Mouse (Mus musculus) forebrain, embryonic 13.5 days (tissue): ENCODE data around the gene Fam89b. TPM values are rescaled to one million over a fixed set of nuclear protein-coding genes. Genes with fewer than 3 reads are reported as not detected.

Experiments
- ATAC-seq: fragments of 200-750 bp; cut with Nextera tagmentation; 2 replicates; pipeline ENCODE4 v1.8.0; 2017
- H3K27ac ChIP-seq: fragments of 300-500 bp; sonication (generic); 2 replicates; pipeline ENCODE4 v1.5.1; 2015; ENCODE audit warnings: inconsistent platforms, mild to moderate bottlenecking, moderate library complexity
- H3K27me3 ChIP-seq: fragments of 300-500 bp; sonication (generic); 2 replicates; pipeline ENCODE4 v1.6.1; 2015; ENCODE audit warnings: mild to moderate bottlenecking, inconsistent platforms
- H3K36me3 ChIP-seq: fragments of 300-500 bp; sonication (generic); 2 replicates; pipeline ENCODE4 v1.6.1; 2015; ENCODE audit warnings: mild to moderate bottlenecking, inconsistent platforms; ENCODE audit not compliant: poor library complexity, severe bottlenecking
- H3K4me1 ChIP-seq: fragments of 300-500 bp; sonication (generic); 2 replicates; pipeline ENCODE4 v1.6.1; 2015; ENCODE audit warnings: inconsistent platforms
- H3K4me2 ChIP-seq: fragments of 300-500 bp; sonication (generic); 2 replicates; pipeline ENCODE4 v1.6.1; 2015; ENCODE audit warnings: inconsistent platforms, mild to moderate bottlenecking, moderate library complexity
- H3K4me3 ChIP-seq: fragments of 300-500 bp; sonication (generic); 2 replicates; pipeline ENCODE4 v1.5.1; 2015; ENCODE audit warnings: mild to moderate bottlenecking, inconsistent platforms
- H3K9ac ChIP-seq: fragments of 300-500 bp; sonication (generic); 2 replicates; pipeline ENCODE4 v1.6.1; 2015; ENCODE audit warnings: mild to moderate bottlenecking, inconsistent platforms
- H3K9me3 ChIP-seq: fragments of 300-500 bp; sonication (generic); replicated peaks from 2 replicates; pipeline ENCODE4 v1.6.1; 2016; ENCODE audit warnings: inconsistent platforms
- WGBS: fragments of 180-500 bp; shearing (Covaris S2); methylation state at CpG from one replicate; pipeline ENCODE4 v1.1.7; 2015; 5-methylcytosine and 5-hydroxymethylcytosine counted together
- polyA plus RNA-seq: library from polyadenylated mRNA; unstranded; fragments of >200 nt; fragmentation: Nextera tagmentation; extraction: Ambion mirVana; gene quantifications from 2 replicates; pipeline ENCODE4 v1.2.1, GENCODE M21; 2015

Fam89b gene
- polyA plus RNA-seq, 1 experiment from 2014 or later: 204 TPM

DNA sequence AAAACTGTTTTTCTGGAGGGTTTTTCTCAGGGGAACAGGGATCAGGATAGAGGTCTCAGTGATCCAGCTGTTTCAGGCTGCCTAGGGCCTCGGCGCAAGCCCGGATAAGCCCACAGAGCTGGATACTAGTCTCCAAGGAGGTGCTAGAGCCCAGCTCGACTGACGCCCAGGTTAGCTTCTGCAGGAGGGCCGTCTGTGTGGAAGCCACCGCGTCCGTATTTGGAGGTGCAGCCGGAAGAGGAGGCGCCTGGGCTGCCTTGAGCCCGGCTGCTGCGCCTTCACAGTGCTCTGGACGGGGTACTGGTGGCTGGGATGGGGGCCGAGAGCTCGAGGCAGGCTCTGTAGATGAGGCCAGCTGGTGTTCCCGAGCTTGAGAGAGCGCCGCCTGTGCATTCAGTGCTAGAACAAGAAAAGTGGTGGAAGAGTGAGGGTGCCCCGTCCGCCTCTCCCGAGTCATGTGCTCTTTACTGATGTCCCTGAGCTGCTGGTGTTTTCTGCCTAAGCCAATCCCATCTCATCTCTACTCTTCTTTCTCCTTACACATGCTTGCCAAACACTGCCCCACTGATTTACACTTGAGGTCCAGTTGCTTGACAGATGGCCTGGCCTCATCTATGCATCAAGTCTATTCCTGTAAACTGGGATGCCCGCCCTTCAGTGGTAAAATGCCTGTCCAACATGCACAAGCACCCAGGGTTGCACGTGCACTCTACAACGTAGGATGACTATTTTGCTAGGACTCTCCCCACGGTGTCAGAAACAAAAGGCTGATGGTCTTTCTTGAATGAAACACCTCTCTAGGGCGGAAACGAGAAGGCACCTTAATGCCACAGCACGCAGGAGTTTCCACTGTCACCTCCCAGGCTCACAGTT, 1.1 kb upstream of the Fam89b start:
- Histone ChIP-seq H3K27me3 (peaks cover 8% of the 10 kb centered on the region; the same call in 1 of the 2 replicates), H3K27ac (peak overlapping the region; percentile 97), H3K36me3 (peaks cover 5% of the 10 kb centered on the region), H3K9ac (peak overlapping the region; percentile 82), H3K4me2 (peak overlapping the region; percentile 99), H3K9me3 (no peaks in the 10 kb centered on the region), H3K4me1 (peaks cover 56% of the 10 kb centered on the region), H3K4me3 (peak overlapping the region; percentile 97)
- no peak for ATAC-seq
- WGBS: 72% methylated on average over 29 of the region's 29 CpGs

GRCm38 (mm10) chr19:5728631-5729443, 616 bp downstream of the Fam89b start:
- peak overlapping the region; percentile 97 for H3K4me3 ChIP-seq
- peaks cover 68% of the 10 kb centered on the region for H3K4me1 ChIP-seq
- H3K9me3 ChIP-seq: no peaks in the 10 kb centered on the region
- H3K4me2 ChIP-seq: peak overlapping the region; percentile 99
- H3K9ac ChIP-seq: peak overlapping the region; percentile 100
- ATAC-seq: peak; percentile 31
- 6% methylated on average over 37 of the region's 37 CpGs for WGBS
- H3K27ac ChIP-seq: peak overlapping the region; percentile 97
- no peaks in the 10 kb centered on the region for H3K27me3 ChIP-seq
- peaks cover 22% of the 10 kb centered on the region for H3K36me3 ChIP-seq

- H3K4me2 ChIP-seq: peak overlapping the region; percentile 99
- H3K36me3 ChIP-seq: peaks cover 33% of the 10 kb centered on the region
- no peaks in the 10 kb centered on the region for H3K27me3 ChIP-seq
- peaks cover 68% of the 10 kb centered on the region for H3K4me1 ChIP-seq
- WGBS: 6% methylated on average over 14 of the region's 14 CpGs
- H3K27ac ChIP-seq: peak overlapping the region; percentile 97; the same call in 1 of the 2 replicates
- ATAC-seq: peak; percentile 16; the same call in 1 of the 2 replicates
- H3K4me3 ChIP-seq: peak overlapping the region; percentile 97
- H3K9me3 ChIP-seq: no peaks in the 10 kb centered on the region
- H3K9ac ChIP-seq: peak overlapping the region; percentile 100
These were observed 1.8 kb downstream of the Fam89b start for GRCm38 (mm10) chr19:5727701-5728100.

- Histone ChIP-seq H3K36me3 (peaks cover 39% of the 10 kb centered on the region), H3K4me1 (peaks cover 68% of the 10 kb centered on the region), H3K9ac (peak overlapping the region; percentile 100), H3K9me3 (no peaks in the 10 kb centered on the region), H3K4me2 (peak overlapping the region; percentile 99), H3K27ac (no peak overlapping the region), H3K27me3 (no peaks in the 10 kb centered on the region), H3K4me3 (peak overlapping the region; percentile 97)
- no peak for ATAC-seq
- 83% methylated on average over 15 of the region's 15 CpGs for WGBS
These were observed 2.4 kb downstream of the Fam89b start for GRCm38 (mm10) chr19:5726961-5727578.

DNA sequence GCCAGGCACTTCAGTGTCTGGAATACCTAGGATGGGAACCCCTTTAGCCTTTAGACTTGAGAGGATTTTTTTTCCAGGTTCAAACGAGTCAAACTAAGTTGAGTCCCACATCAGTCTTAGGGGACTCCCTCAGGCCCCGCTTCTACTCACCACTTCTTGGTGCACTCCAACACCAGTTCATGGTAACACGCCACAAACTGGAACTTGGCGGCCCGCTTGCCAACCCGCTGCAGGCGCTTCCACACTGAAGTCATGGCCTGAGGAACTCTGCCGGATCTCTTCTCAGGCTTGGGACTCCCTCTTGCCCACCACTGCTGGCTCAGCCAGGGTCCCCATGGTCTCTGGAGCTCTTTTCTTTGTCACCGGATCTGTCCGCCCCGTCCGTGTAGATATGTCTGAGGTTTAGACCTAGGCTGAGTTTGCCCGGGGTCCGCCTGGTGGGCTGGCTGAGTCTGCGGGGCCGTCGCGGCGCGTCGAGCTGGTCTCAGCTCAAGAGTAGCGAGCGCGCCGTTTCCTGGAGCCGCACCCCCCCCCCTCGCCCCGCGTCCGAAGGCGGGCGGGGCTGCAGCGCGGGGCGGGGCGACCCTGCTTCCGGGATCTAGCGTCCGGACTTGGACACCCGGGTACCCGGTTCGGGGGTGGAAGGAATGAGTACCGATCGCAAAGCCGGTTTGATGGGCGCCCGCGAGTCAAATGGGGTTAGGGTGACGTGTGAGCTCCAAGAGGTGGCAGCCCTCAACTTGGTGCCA, 3.5 kb downstream of the Fam89b start, which contains the start of gene Ehbp1l1:
Gene Ehbp1l1 (minus strand): TSS at position 551 of the 749 bp plus-strand sequence.
- no peaks in the 10 kb centered on the region for H3K27me3 ChIP-seq
- H3K9ac ChIP-seq: peak within 1 kb of the TSS; percentile 100
- H3K27ac ChIP-seq: no peak within 1 kb of the TSS; the same call in 1 of the 2 replicates
- H3K36me3 ChIP-seq: peaks cover 50% of the 10 kb centered on the region
- ATAC-seq: no peak
- H3K4me3 ChIP-seq: peak within 1 kb of the TSS; percentile 97
- no peaks in the 10 kb centered on the region for H3K9me3 ChIP-seq
- peak within 1 kb of the TSS; percentile 99 for H3K4me2 ChIP-seq
- peaks cover 59% of the 10 kb centered on the region for H3K4me1 ChIP-seq
- 12% methylated on average over 47 of the region's 49 CpGs for WGBS

- H3K9me3 ChIP-seq: no peaks in the 10 kb centered on the region
- no peaks in the 10 kb centered on the region for H3K27me3 ChIP-seq
- H3K4me3 ChIP-seq: peak overlapping the region; percentile 39
- WGBS: 90% methylated on average over 12 of the region's 12 CpGs
- peak overlapping the region; percentile 99 for H3K4me2 ChIP-seq
- peaks cover 51% of the 10 kb centered on the region for H3K4me1 ChIP-seq
- peak overlapping the region; percentile 67 for H3K9ac ChIP-seq
- no peak overlapping the region for H3K27ac ChIP-seq
- peaks cover 58% of the 10 kb centered on the region for H3K36me3 ChIP-seq
- ATAC-seq: no peak
These were observed 4.3 kb downstream of the Fam89b start for GRCm38 (mm10) chr19:5725029-5725707.

- H3K27me3 ChIP-seq: no peaks in the 10 kb centered on the region
- H3K36me3 ChIP-seq: peaks cover 64% of the 10 kb centered on the region
- H3K9ac ChIP-seq: peak overlapping the region; percentile 67
- H3K4me1 ChIP-seq: peaks cover 45% of the 10 kb centered on the region
- peak overlapping the region; percentile 39; the same call in 1 of the 2 replicates for H3K4me3 ChIP-seq
- H3K4me2 ChIP-seq: peak overlapping the region; percentile 99; the same call in 1 of the 2 replicates
- WGBS: 75% methylated on average over 7 of the region's 7 CpGs
- H3K9me3 ChIP-seq: no peaks in the 10 kb centered on the region
- H3K27ac ChIP-seq: no peak overlapping the region
- no peak for ATAC-seq
These were observed 4.9 kb downstream of the Fam89b start for GRCm38 (mm10) chr19:5724549-5724941.

GRCm38 (mm10) chr19:5723934-5724548, 5.4 kb downstream of the Fam89b start:
- no peak overlapping the region for H3K4me2 ChIP-seq
- H3K4me3 ChIP-seq: 0 out of 2 replicates have a peak overlapping the region, but pooled peaks have one; percentile 39
- ATAC-seq: no peak
- 79% methylated on average over 4 of the region's 4 CpGs for WGBS
- peaks cover 44% of the 10 kb centered on the region for H3K4me1 ChIP-seq
- H3K27ac ChIP-seq: no peak overlapping the region; the same call in 1 of the 2 replicates
- H3K36me3 ChIP-seq: peaks cover 69% of the 10 kb centered on the region
- 0 out of 2 replicates have a peak overlapping the region, but pooled peaks have one; percentile 14 for H3K9ac ChIP-seq
- H3K9me3 ChIP-seq: no peaks in the 10 kb centered on the region
- H3K27me3 ChIP-seq: no peaks in the 10 kb centered on the region

DNA sequence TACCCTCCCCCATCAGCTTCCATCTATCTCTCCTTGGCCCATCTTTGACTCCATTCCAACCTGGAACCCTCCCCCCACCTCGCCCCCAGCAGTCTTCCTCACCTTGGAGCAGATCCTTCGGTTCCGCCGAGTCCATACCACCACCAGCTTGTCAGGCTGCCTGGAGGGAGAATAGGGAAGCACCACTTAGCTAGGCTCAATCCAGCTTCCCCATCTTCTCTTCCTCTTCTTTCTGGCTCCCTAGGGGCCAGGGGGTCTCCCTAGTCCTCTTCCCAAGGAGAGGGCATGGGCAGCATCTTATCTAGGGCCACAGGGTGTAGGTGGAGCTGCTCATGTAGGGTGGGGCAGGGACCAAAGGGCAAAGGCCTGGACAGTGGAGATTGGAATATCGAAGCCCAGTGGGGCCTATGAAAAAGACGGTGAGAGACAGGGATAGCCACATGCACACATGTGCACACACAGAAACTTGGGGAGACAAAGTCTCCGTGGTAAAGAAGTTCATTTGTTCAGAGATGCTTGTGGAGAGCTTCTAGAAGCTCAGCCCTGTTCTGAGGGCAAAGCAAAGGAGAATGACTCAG, 6.5 kb downstream of the Fam89b start:
- no peaks in the 10 kb centered on the region for H3K27me3 ChIP-seq
- H3K4me2 ChIP-seq: no peak overlapping the region
- 91% methylated on average over 7 of the region's 7 CpGs for WGBS
- ATAC-seq: no peak
- peaks cover 80% of the 10 kb centered on the region for H3K36me3 ChIP-seq
- H3K27ac ChIP-seq: no peak overlapping the region
- H3K4me3 ChIP-seq: no peak overlapping the region
- H3K9ac ChIP-seq: no peak overlapping the region
- H3K9me3 ChIP-seq: no peaks in the 10 kb centered on the region
- peaks cover 36% of the 10 kb centered on the region for H3K4me1 ChIP-seq

DNA sequence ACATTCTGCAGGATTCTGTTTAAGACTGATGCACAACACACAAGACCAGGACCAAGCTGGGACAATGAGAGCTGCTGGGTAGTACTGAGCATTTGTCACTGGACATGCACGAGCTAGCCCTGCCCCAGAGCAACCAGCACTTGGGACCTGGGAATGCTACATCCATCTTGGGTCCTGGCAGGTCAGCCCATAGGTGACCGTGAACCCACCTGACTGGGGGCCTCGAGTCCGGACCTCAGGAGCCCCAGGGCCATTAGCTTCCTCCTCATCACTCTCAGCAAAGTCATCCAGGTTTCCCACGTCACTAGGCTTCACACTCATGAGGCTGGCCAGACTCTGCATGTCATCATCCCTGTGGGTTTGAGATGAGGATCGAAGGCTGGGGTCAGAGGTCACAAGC, 8.2 kb downstream of the Fam89b start:
- Histone ChIP-seq H3K36me3 (peaks cover 94% of the 10 kb centered on the region), H3K9me3 (no peaks in the 10 kb centered on the region), H3K27ac (no peak overlapping the region), H3K4me3 (no peak overlapping the region), H3K9ac (no peak overlapping the region), H3K4me2 (no peak overlapping the region), H3K27me3 (peaks cover 4% of the 10 kb centered on the region; the same call in 1 of the 2 replicates), H3K4me1 (peaks cover 29% of the 10 kb centered on the region)
- ATAC-seq: no peak
- WGBS: 96% methylated on average over 6 of the region's 6 CpGs
